Mouse (Mus musculus) embryonic facial prominence, embryonic 15.5 days (tissue): ENCODE results near the gene Plcl2. TPM values are rescaled to one million over a fixed set of nuclear protein-coding genes. Genes with fewer than 3 reads are reported as not detected.

Experiments
- ATAC-seq: fragments of 200-750 bp; cut with Nextera tagmentation; 2 replicates; pipeline ENCODE4 v1.8.0; 2017; ENCODE audit warnings: low read depth, moderate TSS enrichment; ENCODE audit not compliant: insufficient number of reproducible peaks, low FRiP score, low TSS enrichment
- H3K27ac ChIP-seq: fragments of 300-500 bp; sonication (generic); replicated peaks from 2 replicates; pipeline ENCODE4 v1.5.1; 2015; ENCODE audit warnings: mild to moderate bottlenecking, inconsistent platforms
- H3K27me3 ChIP-seq: fragments of 300-500 bp; sonication (generic); 2 replicates; pipeline ENCODE4 v1.6.1; 2015; ENCODE audit warnings: inconsistent platforms
- H3K36me3 ChIP-seq: fragments of 300-500 bp; sonication (generic); 2 replicates; pipeline ENCODE4 v1.6.1; 2015; ENCODE audit warnings: mild to moderate bottlenecking, inconsistent platforms
- H3K4me1 ChIP-seq: fragments of 300-500 bp; sonication (generic); 2 replicates; pipeline ENCODE4 v1.6.1; 2015; ENCODE audit warnings: inconsistent platforms
- H3K4me2 ChIP-seq: fragments of 300-500 bp; sonication (generic); replicated peaks from 2 replicates; pipeline ENCODE4 v1.6.1; 2015; ENCODE audit warnings: mild to moderate bottlenecking, inconsistent platforms
- H3K4me3 ChIP-seq: fragments of 300-500 bp; sonication (generic); replicated peaks from 2 replicates; pipeline ENCODE4 v1.5.1; 2015; ENCODE audit warnings: mild to moderate bottlenecking, inconsistent platforms
- H3K9ac ChIP-seq: fragments of 300-500 bp; sonication (generic); 2 replicates; pipeline ENCODE4 v1.6.1; 2015; ENCODE audit warnings: inconsistent platforms
- H3K9me3 ChIP-seq: fragments of 300-500 bp; sonication (generic); replicated peaks from 2 replicates; pipeline ENCODE4 v1.6.1; 2016; ENCODE audit warnings: inconsistent platforms
- WGBS: fragments of 180-500 bp; shearing (Covaris S2); methylation state at CpG from one replicate; pipeline ENCODE4 v1.1.7; 2015; 5-methylcytosine and 5-hydroxymethylcytosine counted together
- polyA plus RNA-seq: library from polyadenylated mRNA; unstranded; fragments of >200 nt; fragmentation: Nextera tagmentation; extraction: Ambion mirVana; gene quantifications from 2 replicates; pipeline ENCODE4 v1.2.1, GENCODE M21; 2015

Plcl2 gene
- polyA plus RNA-seq, result 4.2 and 4.5 TPM in 2 replicates

DNA sequence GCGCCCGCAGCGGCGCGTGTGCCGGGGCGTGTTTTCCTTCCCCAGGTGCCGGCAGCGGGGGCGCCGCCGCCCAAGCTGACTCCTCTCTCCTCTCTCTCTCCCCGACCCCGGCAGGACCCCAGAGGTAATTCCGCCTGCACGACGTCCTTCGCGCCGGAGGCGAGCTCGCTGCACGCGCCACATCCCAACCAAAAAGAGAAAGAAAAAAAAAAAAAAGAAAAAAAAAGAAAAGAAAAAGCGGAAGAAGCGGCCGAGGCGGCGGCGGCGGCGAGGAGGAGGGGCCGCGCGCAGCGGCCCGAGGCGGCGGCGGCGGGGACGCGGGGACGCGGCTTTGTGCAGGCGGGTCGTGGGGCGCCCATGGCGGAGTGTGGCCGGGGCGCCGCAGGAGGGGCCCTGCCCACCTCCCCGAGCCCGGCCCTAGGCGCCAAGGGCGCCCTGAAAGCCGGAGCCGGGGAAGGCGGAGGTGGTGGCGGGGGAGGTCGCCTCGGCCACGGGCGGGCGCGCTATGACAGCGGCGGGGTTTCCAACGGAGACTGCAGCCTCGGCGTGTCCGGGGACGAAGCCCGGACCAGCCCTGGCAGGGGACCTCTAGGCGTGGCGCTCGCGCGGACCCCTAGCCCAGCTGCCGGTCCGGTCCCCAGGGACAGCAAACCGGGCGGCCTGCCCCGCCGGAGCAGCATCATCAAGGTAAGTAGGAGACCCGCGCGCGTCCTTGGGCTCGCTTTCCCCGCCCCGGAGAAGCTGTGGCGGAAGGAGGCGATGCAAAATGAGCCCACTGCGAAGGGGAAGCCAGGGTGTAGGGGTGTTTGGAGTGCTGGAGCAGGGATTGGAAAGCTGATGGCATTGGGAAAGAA, at the start of gene Plcl2:
Gene Plcl2, plus strand, starts transcription at position 153 of the 854 bp plus-strand sequence.
- ATAC-seq, result peak; percentile 75
- WGBS, result under 1% methylated on average over 91 of the region's 95 CpGs

DNA sequence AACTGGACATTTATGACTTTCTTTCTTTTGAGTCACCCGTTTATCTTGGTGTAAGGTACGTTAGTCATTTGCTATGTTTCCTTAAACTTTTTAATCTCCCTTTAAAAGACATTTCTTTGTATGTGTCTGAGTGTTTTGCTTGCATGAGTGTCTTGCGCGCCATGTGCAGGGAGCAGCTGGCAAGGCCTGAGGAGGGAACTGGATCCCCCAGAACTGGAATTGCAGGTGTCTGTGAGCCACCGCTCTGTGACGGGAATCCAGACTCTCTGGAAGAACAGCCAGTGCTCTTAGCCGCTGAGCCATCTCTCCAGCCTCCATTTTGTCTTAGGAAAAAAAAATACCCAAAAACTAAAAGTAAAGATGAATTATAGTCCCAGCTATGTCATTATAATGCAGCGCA, 48.9 kb upstream of the Plcl2 start:
- no peak for ATAC-seq
- Histone ChIP-seq H3K9ac (no peak overlapping the region), H3K4me2 (no peak overlapping the region), H3K9me3 (no peaks in the 10 kb centered on the region), H3K27me3 (no peaks in the 10 kb centered on the region), H3K4me1 (no peaks in the 10 kb centered on the region), H3K4me3 (no peak overlapping the region), H3K27ac (no peak overlapping the region), H3K36me3 (no peaks in the 10 kb centered on the region)
- WGBS, result 72% methylated on average over 8 of the region's 8 CpGs

More for the DNA sequence above, at the start of gene Plcl2:
- peak within 1 kb of the TSS; percentile 84 for H3K4me2 ChIP-seq
- peak within 1 kb of the TSS; percentile 85 for H3K4me3 ChIP-seq
- peaks cover 23% of the 10 kb centered on the region for H3K4me1 ChIP-seq
- no peaks in the 10 kb centered on the region for H3K27me3 ChIP-seq
- peak within 1 kb of the TSS; percentile 63 for H3K9ac ChIP-seq
- H3K27ac ChIP-seq, result peak within 1 kb of the TSS; percentile 72
- no peaks in the 10 kb centered on the region for H3K36me3 ChIP-seq
- H3K9me3 ChIP-seq, result no peaks in the 10 kb centered on the region

DNA sequence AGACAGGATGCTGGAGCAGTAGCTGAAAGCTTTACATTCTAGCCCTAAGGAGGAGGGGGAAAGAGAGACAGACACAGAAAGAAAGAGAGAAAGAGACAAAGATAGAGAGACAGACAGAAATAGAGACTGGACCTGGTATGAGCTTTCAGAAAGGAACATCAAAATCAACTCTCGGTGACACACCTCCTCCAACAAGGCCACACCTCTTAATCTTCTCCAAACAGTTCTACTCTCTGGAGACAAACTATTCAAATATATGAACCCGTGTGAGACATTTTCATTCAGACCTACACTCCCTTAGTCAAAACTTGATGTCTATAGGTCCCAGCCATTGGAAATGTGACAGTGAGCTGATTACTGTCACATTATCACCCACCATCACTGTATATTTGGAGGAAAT, 41.8 kb upstream of the Plcl2 start:
- 83% methylated on average over 2 of the region's 2 CpGs for WGBS
- Histone ChIP-seq H3K9ac (no peak overlapping the region), H3K4me1 (peaks cover 9% of the 10 kb centered on the region), H3K4me3 (no peak overlapping the region), H3K27ac (no peak overlapping the region), H3K9me3 (no peaks in the 10 kb centered on the region), H3K4me2 (no peak overlapping the region), H3K36me3 (no peaks in the 10 kb centered on the region), H3K27me3 (no peaks in the 10 kb centered on the region)
- ATAC-seq, result no peak

DNA sequence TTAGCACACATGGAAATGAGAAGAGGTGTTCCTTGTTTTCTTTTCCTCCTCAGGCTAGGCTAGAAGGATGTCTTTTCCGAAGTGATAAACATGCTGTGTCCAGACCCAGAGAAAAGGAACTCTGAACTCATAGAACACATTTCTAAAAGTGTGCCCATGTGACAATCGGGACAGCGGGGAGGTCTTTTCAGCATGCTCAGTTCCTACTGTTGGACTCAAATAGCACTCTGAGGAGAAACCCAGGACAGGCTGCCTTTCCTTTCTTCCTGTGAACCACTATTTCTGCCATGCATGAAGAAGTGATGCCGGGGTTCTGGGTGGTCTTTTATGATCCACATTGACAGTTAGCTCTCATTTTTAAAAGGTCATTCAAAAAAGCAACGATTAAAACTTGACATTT, 40.1 kb upstream of the Plcl2 start:
- no peaks in the 10 kb centered on the region for H3K36me3 ChIP-seq
- no peak overlapping the region for H3K4me2 ChIP-seq
- H3K9ac ChIP-seq, result no peak overlapping the region
- H3K9me3 ChIP-seq, result no peaks in the 10 kb centered on the region
- 78% methylated on average over 5 of the region's 5 CpGs for WGBS
- ATAC-seq, result no peak
- H3K27ac ChIP-seq, result no peak overlapping the region
- peaks cover 9% of the 10 kb centered on the region for H3K4me1 ChIP-seq
- no peak overlapping the region for H3K4me3 ChIP-seq
- H3K27me3 ChIP-seq, result no peaks in the 10 kb centered on the region

DNA sequence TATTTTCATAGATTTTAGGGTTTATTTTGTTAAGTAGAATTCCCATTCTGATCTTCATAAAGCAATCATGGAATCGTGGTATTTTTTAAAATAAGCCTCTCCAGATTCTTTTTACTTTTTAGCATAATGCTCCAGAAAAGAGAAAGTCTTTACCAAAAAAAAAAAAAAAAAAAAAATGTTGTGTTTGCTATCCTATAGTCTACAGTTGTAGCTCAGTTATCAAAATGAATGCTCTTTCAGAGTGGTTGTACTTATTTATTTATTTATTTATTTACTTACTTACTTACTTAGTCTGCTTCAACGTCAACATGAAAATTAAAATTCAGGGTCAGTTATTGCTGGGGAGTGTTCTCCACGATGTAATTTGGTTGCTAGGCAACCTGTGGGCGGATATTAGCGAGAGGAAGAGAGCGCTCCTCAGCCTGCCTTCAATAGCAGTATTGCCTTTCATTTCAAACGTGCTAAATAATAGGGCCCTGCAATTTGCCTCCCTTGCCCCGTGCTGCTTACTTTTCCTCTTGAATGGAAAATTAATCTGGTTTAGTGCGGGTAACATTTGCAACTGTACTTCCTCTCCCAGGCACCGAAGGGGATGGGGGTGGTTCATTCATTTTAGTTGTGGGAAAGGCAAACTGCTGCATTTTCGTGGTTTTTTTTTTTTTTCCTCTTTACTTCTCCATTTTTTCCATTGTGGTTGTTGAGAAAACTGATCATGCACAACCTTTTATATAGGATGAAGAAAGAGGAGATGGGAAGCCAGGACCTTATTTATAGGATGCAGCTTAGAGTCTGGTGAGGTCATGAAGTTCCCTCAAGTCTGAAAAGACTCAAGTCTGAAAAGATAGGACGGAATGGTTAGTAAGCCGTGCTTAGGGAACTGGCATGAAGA, 39.4 kb upstream of the Plcl2 start:
- no peaks in the 10 kb centered on the region for H3K9me3 ChIP-seq
- H3K27ac ChIP-seq, result peak overlapping the region; percentile 86
- H3K4me1 ChIP-seq, result peaks cover 9% of the 10 kb centered on the region
- no peaks in the 10 kb centered on the region for H3K36me3 ChIP-seq
- 20% methylated on average over 13 of the region's 13 CpGs for WGBS
- no peaks in the 10 kb centered on the region for H3K27me3 ChIP-seq
- 0 out of 2 replicates have a peak, but pooled peaks have one; percentile 29 for ATAC-seq
- H3K4me2 ChIP-seq, result peak overlapping the region; percentile 47
- no peak overlapping the region for H3K9ac ChIP-seq
- peak overlapping the region; percentile 25 for H3K4me3 ChIP-seq

DNA sequence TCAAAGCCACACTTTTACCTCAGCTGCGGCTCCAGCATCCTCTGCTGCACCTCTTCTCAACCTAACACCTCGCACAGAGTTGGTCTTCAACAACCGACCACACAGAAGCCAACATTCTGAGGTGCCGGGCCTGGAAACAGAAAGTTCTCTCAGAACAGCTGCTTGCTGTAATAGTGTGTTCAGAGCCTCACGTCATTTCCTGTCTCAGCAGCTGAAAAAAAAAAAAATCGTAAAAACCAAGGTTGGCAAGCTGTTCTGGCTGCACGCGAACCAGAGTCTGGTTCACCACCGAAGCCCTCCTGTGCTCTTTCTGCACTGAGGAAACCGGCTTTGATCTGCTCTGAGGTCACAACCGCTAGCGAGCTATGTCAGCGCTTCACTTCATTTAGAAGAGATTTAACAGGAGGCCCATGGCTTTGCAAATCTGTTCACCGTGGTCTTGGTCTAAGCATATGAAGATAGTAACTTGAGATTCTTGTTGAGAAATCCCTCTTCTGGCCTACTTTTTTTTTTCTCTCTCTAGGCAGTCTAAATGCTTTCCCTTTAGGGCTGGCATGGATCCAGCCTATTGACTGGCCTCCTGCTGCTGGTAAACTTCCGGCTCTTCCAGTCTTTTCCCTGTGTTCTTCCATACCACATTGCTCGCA, 38.6 kb upstream of the Plcl2 start:
- H3K4me2 ChIP-seq, result peak overlapping the region; percentile 47
- ATAC-seq, result peak; percentile 69
- H3K9me3 ChIP-seq, result no peaks in the 10 kb centered on the region
- H3K27ac ChIP-seq, result peak overlapping the region; percentile 86
- no peaks in the 10 kb centered on the region for H3K27me3 ChIP-seq
- 20% methylated on average over 16 of the region's 16 CpGs for WGBS
- H3K9ac ChIP-seq, result no peak overlapping the region
- peaks cover 9% of the 10 kb centered on the region for H3K4me1 ChIP-seq
- peak overlapping the region; percentile 25 for H3K4me3 ChIP-seq
- no peaks in the 10 kb centered on the region for H3K36me3 ChIP-seq

DNA sequence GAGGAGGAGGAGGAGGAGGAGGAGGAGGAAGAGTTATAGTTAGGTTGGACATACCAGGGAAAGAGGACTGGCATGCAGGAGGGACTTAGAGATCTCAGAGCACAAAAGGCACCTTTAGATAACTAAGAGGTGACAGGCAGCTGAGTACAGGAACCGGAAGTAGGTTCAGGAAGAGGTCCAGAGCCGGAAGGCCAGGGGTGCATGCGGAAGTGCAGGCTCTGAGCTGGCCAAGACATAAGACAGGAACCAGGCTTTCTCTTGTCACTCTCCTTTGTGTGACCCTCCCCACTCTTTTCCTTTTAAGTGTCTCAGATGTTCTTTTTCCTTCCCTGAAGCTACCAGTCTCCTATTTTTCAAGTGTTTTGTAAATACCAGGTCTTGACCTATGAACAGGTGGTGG, 38.0 kb upstream of the Plcl2 start:
- ATAC-seq, result no peak
- H3K27me3 ChIP-seq, result no peaks in the 10 kb centered on the region
- H3K9me3 ChIP-seq, result no peaks in the 10 kb centered on the region
- H3K27ac ChIP-seq, result no peak overlapping the region
- H3K36me3 ChIP-seq, result no peaks in the 10 kb centered on the region
- H3K4me3 ChIP-seq, result no peak overlapping the region
- no peak overlapping the region for H3K9ac ChIP-seq
- WGBS, result 65% methylated on average over 3 of the region's 3 CpGs
- no peak overlapping the region for H3K4me2 ChIP-seq
- peaks cover 9% of the 10 kb centered on the region for H3K4me1 ChIP-seq

DNA sequence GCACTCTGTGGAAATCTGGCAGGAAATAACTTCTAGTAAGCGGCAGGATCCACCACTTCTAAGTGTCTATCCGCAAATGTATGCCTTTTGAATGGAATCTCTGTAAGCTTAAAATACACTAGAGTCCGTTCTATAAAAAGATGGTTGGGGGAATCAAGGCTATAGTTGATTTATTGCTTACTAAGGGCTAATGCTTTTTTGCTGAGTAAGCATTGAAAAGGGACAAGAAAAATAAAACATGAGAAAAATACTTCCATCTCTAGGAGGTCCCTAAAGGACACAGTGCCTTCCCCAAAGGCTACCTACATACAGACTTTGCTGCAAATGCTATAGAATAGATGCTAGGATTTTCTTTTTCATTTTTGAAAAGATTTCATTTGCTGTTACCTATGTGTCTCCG, 31.9 kb upstream of the Plcl2 start:
- Histone ChIP-seq H3K4me1 (no peaks in the 10 kb centered on the region), H3K4me3 (no peak overlapping the region), H3K27ac (no peak overlapping the region), H3K36me3 (no peaks in the 10 kb centered on the region), H3K4me2 (no peak overlapping the region), H3K9me3 (no peaks in the 10 kb centered on the region), H3K27me3 (no peaks in the 10 kb centered on the region), H3K9ac (no peak overlapping the region)
- ATAC-seq, result no peak
- WGBS, result 74% methylated on average over 4 of the region's 4 CpGs

DNA sequence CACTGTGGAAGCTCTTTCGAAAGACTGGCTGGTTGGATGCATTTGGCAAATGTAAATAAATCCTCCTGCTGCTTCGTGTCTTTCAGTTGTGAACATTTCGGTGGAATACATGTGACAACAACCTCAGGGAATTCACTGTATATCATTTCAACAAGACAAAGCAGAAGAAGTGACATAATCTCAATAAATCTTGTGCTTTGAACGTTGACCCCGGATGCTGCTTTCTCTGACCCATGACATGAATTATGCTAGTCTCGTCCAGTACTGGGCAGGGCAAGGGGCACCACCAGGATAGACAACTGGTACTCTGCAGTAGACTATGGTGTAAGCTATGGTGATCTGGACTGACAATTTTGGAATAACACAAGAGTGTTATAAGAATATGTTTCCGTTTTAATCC, 28.3 kb upstream of the Plcl2 start:
- H3K27ac ChIP-seq, result no peak overlapping the region
- H3K9ac ChIP-seq, result no peak overlapping the region
- H3K36me3 ChIP-seq, result no peaks in the 10 kb centered on the region
- no peak for ATAC-seq
- no peaks in the 10 kb centered on the region for H3K27me3 ChIP-seq
- no peaks in the 10 kb centered on the region for H3K9me3 ChIP-seq
- WGBS, result 73% methylated on average over 7 of the region's 7 CpGs
- no peaks in the 10 kb centered on the region for H3K4me1 ChIP-seq
- H3K4me2 ChIP-seq, result no peak overlapping the region
- no peak overlapping the region for H3K4me3 ChIP-seq

DNA sequence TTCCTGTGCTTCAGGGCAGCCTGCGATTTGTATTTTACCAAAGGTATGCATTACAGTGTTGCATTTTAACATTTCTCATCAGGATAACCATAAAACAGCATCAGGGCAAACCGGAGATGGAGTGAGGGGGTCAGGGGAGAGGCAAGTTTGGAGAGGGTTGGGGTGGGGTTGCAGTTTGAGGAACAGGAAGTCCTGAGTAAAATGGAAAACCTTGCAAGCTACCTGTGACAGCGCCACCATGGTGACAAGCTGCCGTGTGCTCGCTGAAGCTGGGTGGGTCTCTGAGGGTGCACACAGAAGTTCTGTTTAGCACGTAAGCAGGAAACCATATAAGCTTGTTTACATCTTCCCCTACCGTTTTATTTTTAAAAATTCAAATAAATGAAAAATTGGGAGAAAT, 25.5 kb upstream of the Plcl2 start:
- Histone ChIP-seq H3K9me3 (no peaks in the 10 kb centered on the region), H3K4me3 (no peak overlapping the region), H3K4me1 (no peaks in the 10 kb centered on the region), H3K9ac (no peak overlapping the region), H3K27me3 (no peaks in the 10 kb centered on the region), H3K4me2 (no peak overlapping the region), H3K36me3 (no peaks in the 10 kb centered on the region), H3K27ac (no peak overlapping the region)
- no peak for ATAC-seq
- WGBS, result 79% methylated on average over 7 of the region's 7 CpGs

DNA sequence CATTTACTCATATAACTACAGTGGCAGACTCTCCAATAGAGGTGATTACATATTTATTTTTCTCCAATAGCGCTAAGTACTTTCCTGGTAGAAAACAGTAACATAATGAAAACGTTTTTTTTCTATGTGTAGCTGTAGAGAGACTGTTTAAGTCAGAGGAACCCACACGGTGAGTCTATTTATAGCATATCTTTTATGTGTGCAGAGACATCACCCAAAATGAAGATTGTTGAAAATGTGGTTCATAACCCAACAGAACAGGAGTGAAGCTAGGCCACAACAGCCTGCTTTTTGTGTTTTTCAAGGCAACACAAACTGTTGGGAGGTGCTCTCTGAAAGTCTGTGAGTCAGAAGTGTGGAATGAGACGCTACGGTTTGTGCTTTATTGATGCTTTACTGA, 24.2 kb upstream of the Plcl2 start:
- H3K4me2 ChIP-seq, result no peak overlapping the region
- ATAC-seq, result no peak
- WGBS, result 67% methylated on average over 5 of the region's 5 CpGs

More for the DNA sequence above, 24.2 kb upstream of the Plcl2 start:
- H3K27me3 ChIP-seq, result no peaks in the 10 kb centered on the region
- H3K36me3 ChIP-seq, result no peaks in the 10 kb centered on the region
- no peaks in the 10 kb centered on the region for H3K4me1 ChIP-seq
- no peak overlapping the region for H3K9ac ChIP-seq
- H3K27ac ChIP-seq, result no peak overlapping the region
- H3K9me3 ChIP-seq, result no peaks in the 10 kb centered on the region
- H3K4me3 ChIP-seq, result no peak overlapping the region
